Mouse (Mus musculus) mature B cell (primary cell): Measurements from ENCODE around the gene Slc39a13.
"Not testable (repeated sequence)": the region's sequence is repeated elsewhere in the genome, so short reads cannot be mapped to it uniquely, and the experiment has no call there.

Experiments
- in situ Hi-C: fragments of 300-500 bp; cut with MboI; formaldehyde crosslinking; loops from 2 replicates; pipeline ENCODE4 v1.14.3; 2019

Gene Slc39a13

GRCm38 (mm10) chr2:91070076-91070800 is at the start of gene Slc39a13:
TSS of gene Slc39a13 (minus strand) at chr2:91070417.
- in situ Hi-C loops, result loop anchor here (5.0 kb wide), 1 partner anchor 37 kb away; no protein-coding TSS in a partner anchor

- in situ Hi-C loops, result no loop called here
Measured at GRCm38 (mm10) chr2:91119551-91119950, 49.3 kb upstream of the Slc39a13 start.

GRCm38 (mm10) chr2:91119061-91119460 is 48.8 kb upstream of the Slc39a13 start:
- in situ Hi-C loops, result no loop called here

- in situ Hi-C loops, result no loop called here
Measured at GRCm38 (mm10) chr2:91118647-91119046, 48.4 kb upstream of the Slc39a13 start.

- in situ Hi-C loops, result no loop called here
Measured at GRCm38 (mm10) chr2:91117585-91118275, 47.5 kb upstream of the Slc39a13 start, which contains the start of gene Mybpc3. TSS of gene Mybpc3 (plus strand) at chr2:91118144.

GRCm38 (mm10) chr2:91116842-91117241 is 46.6 kb upstream of the Slc39a13 start:
- in situ Hi-C loops, result no loop called here

- in situ Hi-C loops, result no loop called here
Measured at GRCm38 (mm10) chr2:91115578-91115970, 45.4 kb upstream of the Slc39a13 start.

GRCm38 (mm10) chr2:91114781-91115577 is 44.8 kb upstream of the Slc39a13 start:
- in situ Hi-C loops, result no loop called here

- in situ Hi-C loops, result no loop called here
Measured at GRCm38 (mm10) chr2:91113852-91114251, 43.6 kb upstream of the Slc39a13 start.

- in situ Hi-C loops, result no loop called here
Measured at GRCm38 (mm10) chr2:91113334-91113733, 43.1 kb upstream of the Slc39a13 start.

- in situ Hi-C loops, result no loop called here
Measured at GRCm38 (mm10) chr2:91112491-91112890, 42.3 kb upstream of the Slc39a13 start.

- in situ Hi-C loops, result not testable (repeated sequence)
Measured at GRCm38 (mm10) chr2:91111832-91112231, 41.6 kb upstream of the Slc39a13 start.

- in situ Hi-C loops, result no loop called here
Measured at GRCm38 (mm10) chr2:91110429-91110828, 40.2 kb upstream of the Slc39a13 start.

- in situ Hi-C loops, result loop anchor here (5.0 kb wide), 1 partner anchor 38 kb away; the partner anchor contains the start of gene Slc39a13
Measured at GRCm38 (mm10) chr2:91109807-91110385, 39.7 kb upstream of the Slc39a13 start.

- in situ Hi-C loops, result loop anchor here (5.0 kb wide), 1 partner anchor 37 kb away; the partner anchor contains the start of gene Slc39a13
Measured at GRCm38 (mm10) chr2:91109241-91109640, 39.0 kb upstream of the Slc39a13 start.

GRCm38 (mm10) chr2:91108156-91108555 is 37.9 kb upstream of the Slc39a13 start:
- in situ Hi-C loops, result loop anchor here (5.0 kb wide), 1 partner anchor 36 kb away; the partner anchor contains the start of gene Slc39a13

- in situ Hi-C loops, result no loop called here
Measured at GRCm38 (mm10) chr2:91101124-91101740, 31.0 kb upstream of the Slc39a13 start.

GRCm38 (mm10) chr2:91098156-91098555 is 27.9 kb upstream of the Slc39a13 start:
- in situ Hi-C loops, result no loop called here

- in situ Hi-C loops, result no loop called here
Measured at GRCm38 (mm10) chr2:91097015-91097414, 26.8 kb upstream of the Slc39a13 start.

- in situ Hi-C loops, result no loop called here
Measured at GRCm38 (mm10) chr2:91096524-91096923, 26.3 kb upstream of the Slc39a13 start.

GRCm38 (mm10) chr2:91090827-91091226 is 20.6 kb upstream of the Slc39a13 start:
- in situ Hi-C loops, result no loop called here
